Mouse (Mus musculus) layer of hippocampus, postnatal 10 days (tissue): ENCODE data around the gene Gpn3. TPM values are rescaled to one million over a fixed set of nuclear protein-coding genes. Genes with fewer than 3 reads are reported as not detected.
"Not testable (repeated sequence)": the region's sequence is repeated elsewhere in the genome, so short reads cannot be mapped to it uniquely, and the experiment has no call there.

Experiments
- DNase-seq, 2 experiments: peaks; one replicate each; pipeline ENCODE4 v3.0.0; 2021; ENCODE audit warnings: low spot score in 2 of 2
- total RNA-seq, 2 experiments: library from RNA; stranded (reverse); gene quantifications; 2 replicates each; pipeline ENCODE4 v1.2.3; 2021

Gpn3 gene
- total RNA-seq, 2 experiments from 2014 or later = 26.7 to 29.1 TPM

GRCm38 (mm10) chr5:122390006-122390405, 18.3 kb downstream of the Gpn3 start:
- DNase-seq = no peak

GRCm38 (mm10) chr5:122390671-122391070, 19.0 kb downstream of the Gpn3 start:
- DNase-seq = no peak

GRCm38 (mm10) chr5:122391178-122391785, 19.6 kb downstream of the Gpn3 start:
- DNase-seq = no peak

- DNase-seq = peak; percentile 93 to 94
These were observed 20.1 kb downstream of the Gpn3 start, which contains the start of gene Arpc3 for GRCm38 (mm10) chr5:122391786-122392180. Gene Arpc3 (plus strand): TSS chr5:122391878.

GRCm38 (mm10) chr5:122392227-122393004, 20.7 kb downstream of the Gpn3 start:
- peak; percentile 28 to 32 for DNase-seq

- DNase-seq = peak; percentile 83 to 84
These were observed 22.2 kb downstream of the Gpn3 start for GRCm38 (mm10) chr5:122393887-122394286.

- DNase-seq = no peak
These were observed 25.1 kb downstream of the Gpn3 start for GRCm38 (mm10) chr5:122396791-122397190.

- DNase-seq = no peak
These were observed 25.8 kb downstream of the Gpn3 start for GRCm38 (mm10) chr5:122397495-122397894.

GRCm38 (mm10) chr5:122399871-122400270, 28.2 kb downstream of the Gpn3 start:
- no peak for DNase-seq

GRCm38 (mm10) chr5:122400628-122401302, 29.1 kb downstream of the Gpn3 start:
- no peak for DNase-seq

- peak; percentile 79 to 80 for DNase-seq
These were observed 29.6 kb downstream of the Gpn3 start for GRCm38 (mm10) chr5:122401303-122401640.

GRCm38 (mm10) chr5:122402160-122402559, 30.5 kb downstream of the Gpn3 start:
- no peak for DNase-seq

- peak; percentile 39 for DNase-seq
These were observed 31.1 kb downstream of the Gpn3 start for GRCm38 (mm10) chr5:122402772-122403171.

GRCm38 (mm10) chr5:122403362-122403761, 31.7 kb downstream of the Gpn3 start:
- no peak for DNase-seq

- no peak for DNase-seq
These were observed 33.9 kb downstream of the Gpn3 start for GRCm38 (mm10) chr5:122405537-122405936.

- DNase-seq = no peak
These were observed 38.3 kb downstream of the Gpn3 start for GRCm38 (mm10) chr5:122409692-122410645.

GRCm38 (mm10) chr5:122411892-122412291, 40.2 kb downstream of the Gpn3 start:
- no peak for DNase-seq

- no peak for DNase-seq
These were observed 41.1 kb downstream of the Gpn3 start for GRCm38 (mm10) chr5:122412826-122413225.

GRCm38 (mm10) chr5:122414351-122414750, 42.7 kb downstream of the Gpn3 start:
- no peak for DNase-seq

- no peak for DNase-seq
These were observed 43.8 kb downstream of the Gpn3 start for GRCm38 (mm10) chr5:122415465-122415864.

GRCm38 (mm10) chr5:122420676-122421075, 49.0 kb downstream of the Gpn3 start:
- not testable (repeated sequence) for DNase-seq
